Mouse (Mus musculus): ENCODE data around the gene Pold3. TPM values are rescaled to one million over a fixed set of nuclear protein-coding genes. Genes with fewer than 3 reads are reported as not detected.
A peak's percentile ranks its signal among the peaks of the same experiment; 100 is the strongest.

Gene Pold3
- 10 to 100 TPM; 17.5 to 17.6 TPM for total RNA-seq (2021)
- long read RNA-seq, experiment 1, transcript Pold3-201 (12 exons, 3,069 nt) = major isoform, 10 of 14 reads
- long read RNA-seq, experiment 1, partial matches to known transcripts = 1 of 14 reads
- long read RNA-seq, experiment 1, other reads (novel, unspliced or antisense) = 3 of 14 reads
- long read RNA-seq, experiment 2, partial matches to known transcripts = 2 of 10 reads
- long read RNA-seq, experiment 2, other reads (novel, unspliced or antisense) = 6 of 10 reads

DNA sequence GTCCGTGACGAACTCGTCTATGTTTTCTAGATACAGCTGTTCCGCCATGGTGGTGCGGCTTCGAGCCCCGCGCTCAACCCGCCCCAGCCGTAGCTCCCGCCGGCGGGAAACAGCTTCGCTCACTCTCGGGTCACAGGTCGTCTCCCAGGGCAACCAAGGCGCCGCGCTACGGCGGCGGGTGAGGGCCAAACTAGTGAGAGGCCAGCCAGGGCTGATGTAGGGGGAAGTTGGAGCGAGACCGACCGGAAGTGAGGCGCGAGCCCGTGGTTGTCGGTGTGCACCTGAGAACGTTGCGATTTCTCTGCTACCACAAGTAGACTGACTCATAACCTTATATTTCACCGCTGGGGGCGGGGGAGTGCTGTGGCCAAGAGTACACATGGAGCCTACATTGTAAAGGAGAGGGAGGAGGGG is at the start of gene Pold3:
TSS of gene Pold3 (minus strand) at position 190 of the 414 bp plus-strand sequence.
- DNase-seq (ENCODE audit: low spot score in 2 of 2) = peak; percentile 100

DNA sequence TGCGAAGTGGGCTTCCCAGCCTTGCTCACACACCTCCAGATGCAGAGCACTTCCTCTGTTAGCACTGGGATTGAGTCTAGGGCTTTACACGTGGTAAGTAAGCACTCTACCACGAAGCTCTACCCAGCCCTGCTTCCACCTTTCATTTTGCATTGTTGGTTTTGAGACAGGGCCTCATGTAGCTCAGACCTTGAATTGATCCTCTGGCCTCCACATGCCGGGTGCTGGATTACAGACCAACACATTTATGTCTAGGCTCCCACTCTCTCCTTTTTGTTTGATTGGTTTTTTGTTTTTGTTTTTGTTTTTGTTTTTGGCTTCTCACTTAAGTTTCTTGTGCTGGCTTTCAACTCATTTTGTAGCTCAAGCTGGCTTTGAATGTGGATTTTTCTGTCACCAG is 49.4 kb upstream of the Pold3 start:
- no peak for DNase-seq (ENCODE audit: low spot score in 2 of 2)

GRCm38 (mm10) chr7:100168654-100169053 is 47.3 kb upstream of the Pold3 start:
- no peak for DNase-seq (ENCODE audit: low spot score in 2 of 2)

- no peak for DNase-seq (ENCODE audit: low spot score in 2 of 2)
Measured at GRCm38 (mm10) chr7:100163506-100163905, 42.1 kb upstream of the Pold3 start.

DNA sequence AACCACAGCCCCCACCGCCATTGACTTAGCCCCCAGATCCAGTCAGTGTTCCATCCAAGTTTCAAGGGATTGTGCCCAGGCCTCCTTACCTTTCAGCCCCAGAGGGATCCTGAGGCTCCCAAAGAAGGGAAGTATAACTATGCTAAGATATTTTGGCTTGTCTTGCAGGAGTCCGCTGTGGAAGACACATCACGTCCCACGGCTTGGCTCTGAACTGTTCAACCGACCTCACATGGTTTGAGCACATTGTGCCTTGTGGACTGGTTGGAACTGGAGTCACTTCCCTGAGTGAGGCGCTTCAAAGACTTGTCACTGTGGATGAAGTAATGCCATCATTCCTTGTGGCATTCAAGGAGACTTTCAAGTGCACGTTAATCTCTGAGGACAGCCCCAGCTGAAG is 38.6 kb upstream of the Pold3 start:
- peak in 1 of 2 experiments; percentile 19 for DNase-seq (ENCODE audit: low spot score in 2 of 2)

DNA sequence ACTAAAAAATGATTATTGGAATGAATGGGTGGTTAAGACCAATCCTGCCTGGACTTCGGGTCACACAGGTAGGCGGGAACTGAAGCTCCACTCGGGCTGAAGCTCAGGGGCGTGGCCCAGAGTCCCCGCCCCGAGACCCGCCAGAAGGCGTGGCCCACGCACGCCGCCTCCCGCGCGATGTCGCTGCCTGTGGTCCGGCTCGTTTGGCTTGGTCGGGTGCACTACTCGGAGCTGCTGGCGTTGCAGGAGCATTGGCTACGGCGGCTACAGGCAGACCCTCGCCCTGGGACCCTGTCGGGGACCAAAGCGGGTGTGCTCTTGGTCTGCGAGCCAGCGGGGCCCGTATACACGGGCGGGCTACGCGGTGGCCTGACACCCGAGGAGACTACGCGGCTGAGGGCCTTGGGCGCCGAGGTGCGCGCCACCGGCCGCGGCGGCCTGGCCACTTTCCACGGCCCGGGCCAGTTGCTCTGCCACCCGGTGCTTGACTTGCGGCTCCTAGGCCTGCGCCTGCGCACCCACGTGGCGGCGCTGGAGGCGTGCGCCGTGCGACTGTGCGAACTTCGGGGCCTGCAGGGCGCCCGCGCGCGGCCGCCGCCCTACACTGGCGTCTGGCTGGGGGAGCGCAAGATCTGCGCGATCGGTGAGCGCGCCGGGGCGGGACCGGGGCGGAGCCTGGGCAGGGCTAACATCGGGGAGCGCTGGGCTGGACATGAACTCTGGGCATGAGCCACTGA is 37.9 kb upstream of the Pold3 start, which contains the start of gene Lipt2:
TSS of gene Lipt2 (plus strand) at position 173 of the 737 bp plus-strand sequence.
- peak; percentile 94 to 95 for DNase-seq (ENCODE audit: low spot score in 2 of 2)

DNA sequence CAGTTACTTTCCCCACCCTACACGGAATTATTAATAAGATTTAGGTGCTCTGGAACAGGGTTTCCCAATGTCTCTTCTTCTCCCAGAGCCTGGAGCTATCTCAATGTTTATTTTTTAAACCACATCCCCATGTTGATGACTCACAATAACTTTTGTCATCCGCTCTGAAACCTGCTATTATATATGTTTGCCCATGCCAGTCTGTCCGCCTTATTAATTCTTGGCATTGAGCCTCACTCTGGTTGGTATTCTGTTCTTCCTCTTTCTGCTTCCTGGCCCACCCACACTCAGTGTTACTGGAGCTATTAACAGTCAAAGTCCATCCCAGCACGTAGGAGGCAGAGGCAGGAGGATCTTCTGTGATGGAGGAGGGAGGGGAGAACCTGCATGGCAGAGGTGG is 36.3 kb upstream of the Pold3 start:
- DNase-seq (ENCODE audit: low spot score in 2 of 2) = no peak

GRCm38 (mm10) chr7:100150626-100151025 is 29.3 kb upstream of the Pold3 start:
- DNase-seq (ENCODE audit: low spot score in 2 of 2) = no peak

DNA sequence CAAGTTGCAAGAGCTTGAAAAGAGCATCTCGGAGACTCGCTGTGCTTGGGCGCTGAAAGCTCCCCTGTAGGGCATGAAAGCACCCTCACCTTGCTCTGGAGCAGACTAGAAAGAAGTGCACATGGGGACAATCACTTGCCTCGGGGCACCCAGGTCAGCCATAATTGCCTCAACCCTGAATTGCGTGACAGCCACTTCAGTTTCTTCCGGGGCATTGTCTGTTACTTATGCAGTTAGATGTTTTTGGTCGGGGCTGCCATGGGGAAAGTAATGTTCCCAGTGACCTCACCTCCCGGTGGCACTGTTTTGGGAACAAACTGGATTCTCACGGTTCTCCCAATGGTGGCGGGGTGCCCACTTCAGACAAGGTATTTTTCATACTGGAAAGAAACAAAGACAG is 28.7 kb upstream of the Pold3 start:
- DNase-seq (ENCODE audit: low spot score in 2 of 2) = no peak

- DNase-seq (ENCODE audit: low spot score in 2 of 2) = no peak
Measured at GRCm38 (mm10) chr7:100148586-100148985, 27.2 kb upstream of the Pold3 start.

- no peak for DNase-seq (ENCODE audit: low spot score in 2 of 2)
Measured at GRCm38 (mm10) chr7:100140591-100140990, 19.2 kb upstream of the Pold3 start.

- no peak for DNase-seq (ENCODE audit: low spot score in 2 of 2)
Measured at GRCm38 (mm10) chr7:100138075-100138474, 16.7 kb upstream of the Pold3 start.

GRCm38 (mm10) chr7:100137038-100137437 is 15.7 kb upstream of the Pold3 start:
- DNase-seq (ENCODE audit: low spot score in 2 of 2) = no peak

- no peak for DNase-seq (ENCODE audit: low spot score in 2 of 2)
Measured at GRCm38 (mm10) chr7:100132379-100132778, 11.0 kb upstream of the Pold3 start.

- DNase-seq (ENCODE audit: low spot score in 2 of 2) = no peak
Measured at GRCm38 (mm10) chr7:100130592-100130991, 9.2 kb upstream of the Pold3 start.

- no peak for DNase-seq (ENCODE audit: low spot score in 2 of 2)
Measured at GRCm38 (mm10) chr7:100128262-100129041, 7.1 kb upstream of the Pold3 start.

- no peak for DNase-seq (ENCODE audit: low spot score in 2 of 2)
Measured at GRCm38 (mm10) chr7:100126514-100126913, 5.1 kb upstream of the Pold3 start.

- no peak for DNase-seq (ENCODE audit: low spot score in 2 of 2)
Measured at GRCm38 (mm10) chr7:100125166-100125565, 3.8 kb upstream of the Pold3 start.

DNA sequence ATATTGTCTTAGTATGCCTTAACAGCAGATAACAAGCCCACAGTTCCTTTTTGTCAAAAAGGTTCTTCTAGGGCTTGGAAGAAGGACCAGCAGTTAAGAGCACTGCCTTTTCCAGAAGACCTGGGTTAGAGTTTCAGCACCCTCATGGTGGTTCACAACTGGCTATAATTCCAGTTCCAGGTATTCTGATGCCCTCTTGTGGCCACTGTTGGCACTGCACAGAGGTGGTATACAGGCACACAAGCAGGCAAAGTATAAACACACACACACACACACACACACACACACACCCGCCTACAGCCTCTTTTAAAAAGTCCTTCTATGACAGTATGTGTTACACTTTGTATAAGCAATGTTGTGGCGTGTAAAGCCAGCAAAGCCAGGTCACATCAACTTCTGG is 2.8 kb upstream of the Pold3 start:
- peak; percentile 18 to 44 for DNase-seq (ENCODE audit: low spot score in 2 of 2)

DNA sequence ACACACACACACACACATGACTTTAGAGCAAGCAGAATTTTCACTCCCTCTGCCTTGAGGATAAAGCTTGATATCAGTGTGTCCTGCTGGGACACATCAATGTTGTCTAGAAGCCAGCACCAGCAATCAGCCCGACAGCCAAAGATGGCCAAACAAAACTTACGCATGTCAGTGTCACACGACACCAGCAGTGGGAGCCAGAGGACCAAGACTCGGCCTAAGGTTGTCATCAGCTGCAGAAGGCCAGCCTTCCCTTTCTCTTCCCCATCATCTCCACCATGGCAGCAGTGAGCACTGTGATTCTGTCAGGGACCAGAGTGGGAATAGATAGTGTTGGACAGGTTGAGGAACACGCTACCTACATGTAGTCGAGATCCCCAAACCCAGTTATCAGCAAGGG is 2.1 kb upstream of the Pold3 start:
- DNase-seq (ENCODE audit: low spot score in 2 of 2) = peak; percentile 11 to 28

GRCm38 (mm10) chr7:100120791-100121261 is 539 bp downstream of the Pold3 start:
- DNase-seq (ENCODE audit: low spot score in 2 of 2) = peak in 1 of 2 experiments; percentile 66

GRCm38 (mm10) chr7:100114279-100114678 is 7.1 kb downstream of the Pold3 start:
- no peak for DNase-seq (ENCODE audit: low spot score in 2 of 2)
